Mouse (Mus musculus) myocyte (in vitro differentiated cells): Measurements from ENCODE around the gene Tsen34.
"Not testable (repeated sequence)": the region's sequence is repeated elsewhere in the genome, so short reads cannot be mapped to it uniquely, and the experiment has no call there.

Experiments used
- CEBPB ChIP-seq: IDR thresholded peaks from 2 replicates; pipeline ENCODE4 v1.6.1; 2011; ENCODE audit warnings: mild to moderate bottlenecking, moderate library complexity; ENCODE audit not compliant: poor library complexity, insufficient read depth, severe bottlenecking
- E2F4 ChIP-seq: IDR thresholded peaks from one replicate; pipeline ENCODE4 v1.6.1; 2011; ENCODE audit warnings: mild to moderate bottlenecking, control low read depth, moderate library complexity; ENCODE audit not compliant: insufficient read depth
- MAX ChIP-seq: IDR thresholded peaks from one replicate; pipeline ENCODE4 v1.6.1; 2011; ENCODE audit warnings: low read depth, mild to moderate bottlenecking, control low read depth
- POLR2A ChIP-seq: IDR thresholded peaks from one replicate; pipeline ENCODE4 v1.6.1; 2011; ENCODE audit warnings: low read depth, mild to moderate bottlenecking, control low read depth, moderate library complexity; ENCODE audit not compliant: insufficient read length
- POLR2AphosphoS2 ChIP-seq: IDR thresholded peaks from one replicate; pipeline ENCODE4 v1.6.1; 2011; ENCODE audit warnings: low read depth, control low read depth; ENCODE audit not compliant: insufficient read length
- SRF ChIP-seq: IDR thresholded peaks from one replicate; pipeline ENCODE4 v1.6.1; 2011; ENCODE audit warnings: low read depth; ENCODE audit not compliant: control insufficient read depth, insufficient read length
- USF1 ChIP-seq: IDR thresholded peaks from one replicate; pipeline ENCODE4 v1.6.1; 2011; ENCODE audit warnings: low read depth, mild to moderate bottlenecking, control low read depth, moderate library complexity

DNA sequence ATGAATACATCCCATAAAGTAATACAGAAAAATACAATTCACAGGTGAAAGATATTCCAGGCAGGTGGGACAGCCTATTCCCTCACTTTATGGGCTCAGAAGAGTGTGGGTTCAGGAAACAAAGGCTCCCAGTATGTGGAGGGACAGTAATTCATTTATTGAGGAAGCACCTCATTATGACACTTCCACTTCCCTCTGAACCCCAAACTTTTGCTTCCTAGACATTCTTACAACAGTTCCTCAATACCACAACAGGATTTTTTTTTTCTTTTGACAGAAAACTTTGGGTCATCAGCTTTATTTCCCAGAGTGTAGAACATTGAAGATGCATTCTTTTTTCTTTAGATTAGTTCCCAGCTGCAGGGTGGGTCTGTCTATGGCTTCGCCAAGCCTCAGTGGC, 40.0 kb downstream of the Tsen34 start:
- not testable (repeated sequence) for TF ChIP-seq POLR2A, CEBPB, SRF, E2F4, USF1, POLR2AphosphoS2, MAX
